Mouse (Mus musculus): ENCODE measurements around the gene Tjp2. TPM values are rescaled to one million over a fixed set of nuclear protein-coding genes. Genes with fewer than 3 reads are reported as not detected.

Gene Tjp2
- polyA plus RNA-seq, 1 experiment = 11.4 TPM

GRCm38 (mm10) chr19:24216771-24217170 is 8.1 kb downstream of the Tjp2 start:
- WGBS = 90% methylated on average over 9 of the region's 9 CpGs
- TF ChIP-seq CTCF (IDR thresholded peaks at IDR 0.05; ENCODE audit: control insufficient read depth, insufficient read depth, low read length) (no peak), POLR2A (IDR thresholded peaks at IDR 0.05; ENCODE audit: borderline replicate concordance, control insufficient read depth, low read depth, low read length) (no peak)

GRCm38 (mm10) chr19:24214939-24215338 is 9.9 kb downstream of the Tjp2 start:
- 85% methylated on average over 7 of the region's 7 CpGs for WGBS
- H3K4me1 ChIP-seq (ENCODE audit: control insufficient read depth, insufficient read depth, low read length) = no peaks in the 10 kb centered on the region
- no peak overlapping the region for H3K4me3 ChIP-seq (replicated peaks; ENCODE audit: control insufficient read depth, low read depth, low read length)
- TF ChIP-seq POLR2A (IDR thresholded peaks at IDR 0.05; ENCODE audit: borderline replicate concordance, control insufficient read depth, low read depth, low read length) (no peak), CTCF (IDR thresholded peaks at IDR 0.05; ENCODE audit: control insufficient read depth, insufficient read depth, low read length) (no peak)
- H3K27ac ChIP-seq (ENCODE audit: control insufficient read depth, insufficient read depth, low read depth, low read length, poor library complexity) = no peak overlapping the region

More at GRCm38 (mm10) chr19:24216771-24217170, 8.1 kb downstream of the Tjp2 start:
- Histone ChIP-seq H3K4me1 (ENCODE audit: control insufficient read depth, insufficient read depth, low read length) (no peaks in the 10 kb centered on the region), H3K4me3 (replicated peaks; ENCODE audit: control insufficient read depth, low read depth, low read length) (no peak overlapping the region), H3K27ac (ENCODE audit: control insufficient read depth, insufficient read depth, low read depth, low read length, poor library complexity) (no peak overlapping the region)

GRCm38 (mm10) chr19:24213299-24213698 is 11.5 kb downstream of the Tjp2 start:
- H3K27ac ChIP-seq (ENCODE audit: control insufficient read depth, insufficient read depth, low read depth, low read length, poor library complexity) = no peak overlapping the region
- 69% methylated on average over 7 of the region's 7 CpGs for WGBS
- no peak for TF ChIP-seq CTCF (IDR thresholded peaks at IDR 0.05; ENCODE audit: control insufficient read depth, insufficient read depth, low read length)
- no peak for TF ChIP-seq POLR2A (IDR thresholded peaks at IDR 0.05; ENCODE audit: borderline replicate concordance, control insufficient read depth, low read depth, low read length)
- no peak overlapping the region for H3K4me3 ChIP-seq (replicated peaks; ENCODE audit: control insufficient read depth, low read depth, low read length)
- H3K4me1 ChIP-seq (ENCODE audit: control insufficient read depth, insufficient read depth, low read length) = no peaks in the 10 kb centered on the region

GRCm38 (mm10) chr19:24212552-24213249 is 12.1 kb downstream of the Tjp2 start:
- Histone ChIP-seq H3K4me1 (ENCODE audit: control insufficient read depth, insufficient read depth, low read length) (no peaks in the 10 kb centered on the region), H3K27ac (ENCODE audit: control insufficient read depth, insufficient read depth, low read depth, low read length, poor library complexity) (no peak overlapping the region), H3K4me3 (replicated peaks; ENCODE audit: control insufficient read depth, low read depth, low read length) (no peak overlapping the region)
- TF ChIP-seq CTCF (IDR thresholded peaks at IDR 0.05; ENCODE audit: control insufficient read depth, insufficient read depth, low read length) (no peak), POLR2A (IDR thresholded peaks at IDR 0.05; ENCODE audit: borderline replicate concordance, control insufficient read depth, low read depth, low read length) (no peak)
- WGBS = 86% methylated on average over 12 of the region's 12 CpGs

GRCm38 (mm10) chr19:24211168-24211567 is 13.7 kb downstream of the Tjp2 start:
- WGBS = 71% methylated on average over 10 of the region's 10 CpGs
- Histone ChIP-seq H3K4me1 (ENCODE audit: control insufficient read depth, insufficient read depth, low read length) (no peaks in the 10 kb centered on the region), H3K27ac (ENCODE audit: control insufficient read depth, insufficient read depth, low read depth, low read length, poor library complexity) (no peak overlapping the region), H3K4me3 (replicated peaks; ENCODE audit: control insufficient read depth, low read depth, low read length) (no peak overlapping the region)
- TF ChIP-seq POLR2A (IDR thresholded peaks at IDR 0.05; ENCODE audit: borderline replicate concordance, control insufficient read depth, low read depth, low read length) (no peak), CTCF (IDR thresholded peaks at IDR 0.05; ENCODE audit: control insufficient read depth, insufficient read depth, low read length) (no peak)

- WGBS = 89% methylated on average over 15 of the region's 15 CpGs
- Histone ChIP-seq H3K27ac (ENCODE audit: control insufficient read depth, insufficient read depth, low read depth, low read length, poor library complexity) (no peak overlapping the region), H3K4me3 (replicated peaks; ENCODE audit: control insufficient read depth, low read depth, low read length) (no peak overlapping the region), H3K4me1 (ENCODE audit: control insufficient read depth, insufficient read depth, low read length) (no peaks in the 10 kb centered on the region)
- TF ChIP-seq CTCF (IDR thresholded peaks at IDR 0.05; ENCODE audit: control insufficient read depth, insufficient read depth, low read length) (no peak), POLR2A (IDR thresholded peaks at IDR 0.05; ENCODE audit: borderline replicate concordance, control insufficient read depth, low read depth, low read length) (no peak)
Measured at GRCm38 (mm10) chr19:24209516-24209915, 15.3 kb downstream of the Tjp2 start.

GRCm38 (mm10) chr19:24207967-24208366 is 16.9 kb downstream of the Tjp2 start:
- TF ChIP-seq CTCF (IDR thresholded peaks at IDR 0.05; ENCODE audit: control insufficient read depth, insufficient read depth, low read length) = no peak
- no peak for TF ChIP-seq POLR2A (IDR thresholded peaks at IDR 0.05; ENCODE audit: borderline replicate concordance, control insufficient read depth, low read depth, low read length)
- H3K4me3 ChIP-seq (replicated peaks; ENCODE audit: control insufficient read depth, low read depth, low read length) = no peak overlapping the region
- 84% methylated on average over 1 of the region's 1 CpGs for WGBS

GRCm38 (mm10) chr19:24205001-24205400 is 19.8 kb downstream of the Tjp2 start:
- Histone ChIP-seq H3K4me3 (replicated peaks; ENCODE audit: control insufficient read depth, low read depth, low read length) (no peak overlapping the region), H3K27ac (ENCODE audit: control insufficient read depth, insufficient read depth, low read depth, low read length, poor library complexity) (no peak overlapping the region), H3K4me1 (ENCODE audit: control insufficient read depth, insufficient read depth, low read length) (no peaks in the 10 kb centered on the region)
- 37% methylated on average over 1 of the region's 1 CpGs for WGBS
- TF ChIP-seq POLR2A (IDR thresholded peaks at IDR 0.05; ENCODE audit: borderline replicate concordance, control insufficient read depth, low read depth, low read length) (no peak), CTCF (IDR thresholded peaks at IDR 0.05; ENCODE audit: control insufficient read depth, insufficient read depth, low read length) (no peak)

More at GRCm38 (mm10) chr19:24207967-24208366, 16.9 kb downstream of the Tjp2 start:
- no peak overlapping the region for H3K27ac ChIP-seq (ENCODE audit: control insufficient read depth, insufficient read depth, low read depth, low read length, poor library complexity)
- H3K4me1 ChIP-seq (ENCODE audit: control insufficient read depth, insufficient read depth, low read length) = no peaks in the 10 kb centered on the region

All from bone marrow, adult 2 months (tissue).